Mouse (Mus musculus) spleen, adult 2 months (tissue): ENCODE results near the gene Akap10.

Source experiments
- CTCF ChIP-seq: fragments of 200-500 bp; IDR thresholded peaks from 2 replicates; pipeline ENCODE4 v1.5.1; 2011; ENCODE audit warnings: mild to moderate bottlenecking, inconsistent platforms; ENCODE audit not compliant: insufficient read depth, insufficient read length, insufficient replicate concordance; ENCODE audit errors: extremely low read depth
- POLR2A ChIP-seq: fragments of 200-500 bp; IDR thresholded peaks from 2 replicates; pipeline ENCODE4 v1.6.1; 2011; ENCODE audit warnings: low read depth, low read length, inconsistent platforms

DNA sequence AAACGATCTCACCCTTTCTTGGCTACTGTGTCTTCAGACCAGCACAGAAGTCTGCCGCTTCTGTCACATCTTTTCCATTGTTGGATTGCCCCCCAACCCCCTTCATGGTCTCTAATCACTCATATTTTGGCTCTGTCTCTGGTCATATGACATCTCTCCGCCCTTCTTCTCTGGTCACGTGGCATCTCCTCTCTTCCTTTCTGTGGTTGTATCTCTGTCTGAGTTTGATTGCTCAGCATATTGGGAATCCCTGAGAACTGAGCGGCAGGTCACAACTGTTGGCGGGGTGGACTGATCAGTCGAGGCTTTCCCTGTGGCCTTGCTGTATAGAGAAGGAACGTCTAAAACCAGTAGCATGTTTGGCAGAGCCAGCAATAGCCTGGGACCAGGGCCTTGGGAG, 37.0 kb upstream of the Akap10 start:
- TF ChIP-seq POLR2A = no peak
- no peak for TF ChIP-seq CTCF
